Mouse (Mus musculus) brown adipose tissue, adult 24 weeks (tissue): Measurements from ENCODE around the gene Nop53. TPM values are rescaled to one million over a fixed set of nuclear protein-coding genes. Genes with fewer than 3 reads are reported as not detected.
"Not testable (repeated sequence)": the region's sequence is repeated elsewhere in the genome, so short reads cannot be mapped to it uniquely, and the experiment has no call there.

ENCODE experiments used
- H3K27ac ChIP-seq: fragments of 200-500 bp; replicated peaks from 2 replicates; pipeline ENCODE4 v1.5.1; 2012; ENCODE audit warnings: low read depth, mild to moderate bottlenecking, low read length
- H3K4me1 ChIP-seq: fragments of 200-500 bp; 2 replicates; pipeline ENCODE4 v1.6.1; 2012; ENCODE audit warnings: low read length, mixed read lengths; ENCODE audit not compliant: control insufficient read depth, insufficient read depth, insufficient read length
- H3K4me3 ChIP-seq: fragments of 200-500 bp; 2 replicates; pipeline ENCODE4 v1.5.1; 2012; ENCODE audit warnings: low read depth, mild to moderate bottlenecking, low read length, moderate library complexity; ENCODE audit not compliant: insufficient read depth
- polyA plus RNA-seq: library from polyadenylated mRNA; stranded (reverse); fragments of >200 nt; gene quantifications from 2 replicates; pipeline ENCODE4 v1.2.4, GENCODE M21; 2012; ENCODE audit not compliant: missing spikeins, insufficient read depth, insufficient read length

Nop53 gene
- polyA plus RNA-seq, 1 experiment, result 98.8 TPM

GRCm38 (mm10) chr7:15918371-15918770 is 27.5 kb downstream of the Nop53 start:
- Histone ChIP-seq H3K4me1 (peaks cover 7% of the 10 kb centered on the region; the same call in 1 of the 2 replicates), H3K27ac (no peak overlapping the region), H3K4me3 (no peak overlapping the region)

- Histone ChIP-seq H3K27ac (no peak overlapping the region), H3K4me1 (peaks cover 7% of the 10 kb centered on the region; the same call in 1 of the 2 replicates), H3K4me3 (no peak overlapping the region)
These were observed 28.9 kb downstream of the Nop53 start for GRCm38 (mm10) chr7:15916996-15917395.

GRCm38 (mm10) chr7:15916134-15916723 is 29.6 kb downstream of the Nop53 start:
- Histone ChIP-seq H3K27ac (no peak overlapping the region), H3K4me3 (no peak overlapping the region), H3K4me1 (peaks cover 7% of the 10 kb centered on the region; the same call in 1 of the 2 replicates)

GRCm38 (mm10) chr7:15915695-15916094 is 30.2 kb downstream of the Nop53 start:
- H3K4me3 ChIP-seq, H3K4me1 ChIP-seq, H3K27ac ChIP-seq: not testable (repeated sequence)

- Histone ChIP-seq H3K4me3 (no peak overlapping the region), H3K4me1 (0 out of 2 replicates have a peak, but pooled peaks cover 4% of the 10 kb centered on the region), H3K27ac (no peak overlapping the region)
These were observed 31.1 kb downstream of the Nop53 start for GRCm38 (mm10) chr7:15914751-15915150.

GRCm38 (mm10) chr7:15914252-15914651 is 31.6 kb downstream of the Nop53 start:
- Histone ChIP-seq H3K4me3 (no peak overlapping the region), H3K27ac (no peak overlapping the region), H3K4me1 (0 out of 2 replicates have a peak, but pooled peaks cover 4% of the 10 kb centered on the region)

- Histone ChIP-seq H3K27ac (no peak overlapping the region), H3K4me3 (no peak overlapping the region), H3K4me1 (no peaks in the 10 kb centered on the region)
These were observed 33.7 kb downstream of the Nop53 start for GRCm38 (mm10) chr7:15912183-15912582.

- Histone ChIP-seq H3K4me3 (no peak overlapping the region), H3K4me1 (no peaks in the 10 kb centered on the region), H3K27ac (no peak overlapping the region)
These were observed 35.4 kb downstream of the Nop53 start for GRCm38 (mm10) chr7:15910521-15910920.

- Histone ChIP-seq H3K27ac (no peak overlapping the region), H3K4me3 (no peak overlapping the region), H3K4me1 (no peaks in the 10 kb centered on the region)
These were observed 37.8 kb downstream of the Nop53 start for GRCm38 (mm10) chr7:15907971-15908590.

GRCm38 (mm10) chr7:15906602-15907001 is 39.3 kb downstream of the Nop53 start:
- no peaks in the 10 kb centered on the region for H3K4me1 ChIP-seq
- no peak overlapping the region for H3K27ac ChIP-seq
- H3K4me3 ChIP-seq, result no peak overlapping the region

GRCm38 (mm10) chr7:15905861-15906260 is 40.0 kb downstream of the Nop53 start:
- Histone ChIP-seq H3K27ac (no peak overlapping the region), H3K4me1 (no peaks in the 10 kb centered on the region), H3K4me3 (no peak overlapping the region)

GRCm38 (mm10) chr7:15901366-15902048 is 44.4 kb downstream of the Nop53 start:
- no peak overlapping the region for H3K27ac ChIP-seq
- no peaks in the 10 kb centered on the region for H3K4me1 ChIP-seq
- no peak overlapping the region for H3K4me3 ChIP-seq

- no peaks in the 10 kb centered on the region for H3K4me1 ChIP-seq
- H3K27ac ChIP-seq, result no peak overlapping the region
These were observed 51.6 kb downstream of the Nop53 start for GRCm38 (mm10) chr7:15894251-15894650.

More at GRCm38 (mm10) chr7:15894251-15894650, 51.6 kb downstream of the Nop53 start:
- no peak overlapping the region for H3K4me3 ChIP-seq
